Mouse (Mus musculus) cerebellum, adult 8-10 months (tissue): ENCODE results near the gene Raet1e.
"Not testable (repeated sequence)": the region's sequence is repeated elsewhere in the genome, so short reads cannot be mapped to it uniquely, and the experiment has no call there.

Experiments
- DNase-seq: peaks from one replicate; pipeline ENCODE4 v3.0.0; 2022

The Raet1e gene

DNA sequence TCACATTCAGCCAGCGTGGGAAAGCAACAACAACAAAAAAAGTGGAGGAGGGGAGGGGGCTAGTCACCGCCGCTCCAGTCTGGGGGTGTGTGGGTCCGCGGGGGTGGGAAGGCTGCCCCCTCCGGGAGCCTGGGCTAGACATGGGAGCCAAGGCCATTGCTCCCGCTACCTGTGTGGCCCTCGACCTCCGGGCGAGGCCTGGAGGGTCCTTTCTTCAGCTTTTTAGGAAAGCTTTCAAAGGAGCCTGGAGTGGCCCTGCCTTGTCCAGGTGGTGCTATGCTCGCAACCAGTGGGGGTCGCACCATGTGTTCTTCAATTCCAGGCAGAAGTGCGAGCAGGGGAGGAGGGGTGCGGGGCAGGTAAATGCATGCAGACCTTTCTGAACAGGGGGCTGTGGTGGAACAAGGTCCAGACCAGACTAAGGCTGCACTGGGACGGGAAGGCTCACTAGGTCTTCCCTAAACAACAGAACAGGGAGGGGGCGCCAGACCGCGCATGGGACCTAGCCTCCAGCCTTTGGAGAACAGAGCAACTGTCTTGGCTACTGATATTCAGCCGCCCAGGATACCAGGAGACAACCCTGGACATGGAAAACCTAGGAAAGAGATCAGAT, 116.2 kb downstream of the Raet1e start:
- no peak for DNase-seq

DNA sequence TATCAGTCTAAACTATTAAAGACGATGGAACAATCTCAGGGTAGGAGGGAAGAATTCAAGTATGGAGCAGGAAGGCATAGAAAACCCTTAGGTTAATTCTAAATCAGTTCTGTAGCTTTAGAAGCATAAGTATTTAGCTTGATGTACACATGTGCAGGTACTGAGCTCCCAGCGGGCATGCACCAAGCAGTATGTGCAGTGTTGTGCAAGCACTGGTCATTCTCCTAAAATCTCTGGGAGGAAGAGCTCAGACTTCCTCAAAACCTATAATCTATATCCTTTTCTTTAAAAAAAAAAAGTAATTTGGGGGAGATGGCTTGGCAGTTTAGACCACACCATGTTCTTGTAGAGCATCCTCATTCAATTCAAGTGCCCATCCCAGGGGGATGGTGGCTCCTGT, 120.1 kb downstream of the Raet1e start:
- not testable (repeated sequence) for DNase-seq

DNA sequence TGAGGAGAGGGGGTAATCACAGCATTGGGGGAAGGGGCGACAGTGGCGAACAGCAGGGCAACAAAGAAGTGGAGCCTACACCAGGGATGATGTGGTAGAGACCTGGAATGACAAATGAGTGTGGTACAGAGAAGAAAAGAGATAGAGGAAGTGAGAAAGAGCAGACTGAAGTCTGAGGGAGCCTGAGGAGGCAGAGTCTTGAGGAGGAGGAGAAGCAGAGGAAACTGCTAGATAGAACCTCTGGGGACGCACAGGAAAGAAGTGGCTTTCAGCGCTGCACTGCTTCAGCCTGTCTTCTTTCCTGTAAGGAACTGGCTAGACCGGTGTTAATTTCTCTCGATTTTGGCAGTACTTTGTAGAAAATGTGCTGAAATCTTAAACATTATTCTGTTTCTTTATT, 124.4 kb downstream of the Raet1e start:
- DNase-seq: no peak

DNA sequence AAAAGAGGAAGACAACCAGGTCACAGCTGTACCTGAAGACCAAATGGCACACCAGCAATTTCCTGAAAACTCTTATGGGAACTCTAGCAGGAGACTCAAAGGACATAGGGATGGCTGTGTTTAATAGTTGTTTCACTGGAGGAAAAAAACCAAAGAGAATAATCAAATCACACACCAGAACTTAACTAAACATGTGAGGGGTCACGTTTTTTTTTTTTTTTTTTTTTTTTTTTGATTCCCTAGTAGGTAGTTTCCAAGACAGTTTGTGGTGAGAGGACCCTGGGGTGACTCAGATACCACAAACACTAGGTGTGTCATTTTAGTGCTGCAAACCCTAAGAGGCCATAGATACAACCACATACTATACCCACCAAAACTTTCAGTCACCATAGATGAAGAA, 137.3 kb downstream of the Raet1e start:
- DNase-seq: no peak

DNA sequence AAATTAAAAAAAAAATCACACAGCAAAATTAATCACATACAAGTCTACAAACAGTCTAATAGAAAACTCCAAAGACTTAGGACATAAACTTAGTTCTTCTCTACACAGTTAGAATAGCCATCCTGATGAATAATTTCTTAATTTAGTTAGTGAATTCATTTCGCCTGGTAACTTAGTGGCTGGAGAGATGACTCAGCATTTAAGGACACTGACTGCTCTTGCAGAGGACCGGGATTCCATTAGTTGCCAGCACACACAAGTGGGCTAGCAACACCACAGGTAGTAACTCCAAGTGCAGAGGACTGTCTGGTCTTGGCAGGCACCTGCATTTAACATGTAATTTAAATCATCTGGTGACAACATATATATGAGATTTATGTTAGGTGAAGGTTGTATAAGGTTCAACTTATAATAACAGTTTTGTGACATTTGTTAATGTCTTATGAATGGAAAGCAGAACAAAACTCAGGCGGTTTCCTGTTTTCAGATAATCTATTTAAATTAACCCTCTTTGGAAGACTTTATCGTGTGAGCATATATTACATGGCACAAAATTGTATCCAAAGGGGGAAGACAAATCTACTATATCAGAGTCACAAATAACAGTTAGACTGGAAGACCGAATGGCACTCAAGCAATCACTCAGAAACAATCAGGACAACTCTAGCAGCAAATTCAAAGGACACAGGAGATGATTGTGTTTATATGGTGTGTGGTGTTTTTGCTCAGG, 138.8 kb downstream of the Raet1e start:
- no peak for DNase-seq

DNA sequence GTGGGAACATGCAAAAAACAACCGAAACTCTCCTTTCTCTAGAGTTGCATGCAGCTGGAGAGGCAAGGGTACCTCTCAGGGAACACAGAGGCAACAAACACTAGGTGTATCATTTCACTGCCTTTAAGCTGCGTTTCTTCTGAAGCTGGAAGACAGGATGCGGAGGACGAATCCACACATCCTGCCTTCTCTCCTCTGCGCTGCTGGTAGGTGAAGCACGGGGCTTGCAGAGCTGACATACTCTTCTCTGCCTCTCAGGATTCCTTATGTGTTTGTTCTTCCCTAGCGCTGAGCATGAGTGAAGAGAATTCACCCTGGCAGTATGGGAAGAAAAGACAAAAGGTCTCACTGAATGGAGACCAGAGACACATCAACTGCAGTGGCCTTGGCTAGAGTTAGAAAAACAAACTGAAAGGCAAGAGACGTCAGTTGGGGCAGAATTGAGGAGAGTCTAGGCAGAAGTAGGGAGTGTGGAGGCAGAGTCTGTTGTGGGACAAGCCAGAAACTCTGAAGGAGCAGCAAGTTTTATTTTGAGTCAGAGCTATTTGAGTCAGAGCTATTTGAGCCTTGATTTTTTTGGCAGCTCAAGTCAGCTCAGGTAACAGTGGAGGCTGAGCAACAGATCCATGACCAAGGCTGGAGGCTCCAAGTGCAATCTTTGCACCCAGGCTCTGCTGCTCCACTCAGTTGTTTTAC, 139.5 kb downstream of the Raet1e start:
- DNase-seq: no peak

DNA sequence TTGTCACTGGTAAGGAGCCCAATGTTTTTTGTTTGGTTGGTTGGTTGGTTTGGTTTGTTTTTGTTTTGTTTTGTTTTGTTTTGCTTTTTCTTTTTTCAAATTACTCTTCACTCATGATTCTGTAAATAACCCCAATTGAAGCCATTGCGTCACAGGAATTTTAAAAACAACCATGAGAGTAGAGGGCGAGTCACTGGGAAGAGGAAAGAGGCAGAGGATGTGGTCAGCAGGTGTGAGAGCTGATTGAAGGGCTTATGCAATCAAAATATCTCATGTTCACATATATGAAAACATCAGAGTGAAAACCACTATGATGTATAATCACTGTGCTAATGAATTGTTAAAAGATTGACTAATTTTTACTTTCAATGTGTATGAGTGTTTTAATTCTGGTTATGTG, 141.0 kb downstream of the Raet1e start:
- DNase-seq: no peak

DNA sequence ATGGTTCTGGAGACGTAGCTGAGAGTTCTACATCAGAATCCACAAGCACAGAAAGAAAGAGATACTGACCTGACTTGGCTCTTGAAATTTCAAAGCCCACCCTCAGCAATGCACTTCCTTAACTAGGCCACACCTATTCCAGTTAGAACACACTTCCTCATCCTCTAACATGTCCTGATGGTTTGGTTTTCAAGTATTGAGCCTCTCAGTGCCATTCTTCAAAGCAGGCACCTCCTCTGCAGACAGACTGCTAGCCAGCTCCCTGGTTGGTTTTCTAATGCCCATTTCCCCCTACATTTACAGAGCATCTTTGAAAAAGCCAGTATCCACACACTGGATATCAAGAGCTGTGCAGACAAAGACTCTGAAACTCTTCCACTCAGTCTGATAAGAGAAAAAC, 143.3 kb downstream of the Raet1e start:
- no peak for DNase-seq

DNA sequence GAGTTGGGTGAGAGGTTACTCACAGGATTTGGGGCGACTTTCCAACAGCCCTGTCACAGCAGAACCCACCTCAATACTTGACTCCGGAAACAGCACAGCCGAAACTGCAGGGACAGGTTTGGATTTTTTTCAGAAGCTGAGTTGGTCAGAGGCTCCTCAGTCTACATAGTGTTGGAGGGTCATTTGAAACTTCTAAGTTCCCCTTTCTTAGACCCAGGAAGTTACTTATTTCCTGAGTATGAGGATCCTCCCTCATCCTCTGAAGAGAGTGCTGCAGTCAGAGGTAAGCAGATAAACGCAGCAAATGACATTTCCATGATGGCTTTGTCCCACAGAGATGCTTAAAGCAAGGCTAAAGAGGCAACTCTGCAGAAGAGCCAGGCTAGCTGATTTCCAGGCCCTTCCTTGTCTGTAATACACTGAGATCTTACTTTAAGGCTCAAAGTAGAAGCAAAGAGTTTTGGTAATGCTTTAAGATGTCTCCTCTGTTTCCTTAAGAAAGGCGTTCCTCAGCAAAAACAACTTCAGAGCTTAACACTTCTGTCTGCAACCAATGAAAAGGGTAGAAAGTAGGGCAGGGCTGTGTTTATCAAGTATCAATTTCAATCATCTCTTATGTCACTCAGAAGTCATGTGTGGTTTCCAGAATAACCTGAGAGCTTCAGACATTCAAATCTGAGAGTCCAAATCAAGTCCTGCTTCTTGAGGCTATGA, 144.1 kb downstream of the Raet1e start:
- DNase-seq: no peak

DNA sequence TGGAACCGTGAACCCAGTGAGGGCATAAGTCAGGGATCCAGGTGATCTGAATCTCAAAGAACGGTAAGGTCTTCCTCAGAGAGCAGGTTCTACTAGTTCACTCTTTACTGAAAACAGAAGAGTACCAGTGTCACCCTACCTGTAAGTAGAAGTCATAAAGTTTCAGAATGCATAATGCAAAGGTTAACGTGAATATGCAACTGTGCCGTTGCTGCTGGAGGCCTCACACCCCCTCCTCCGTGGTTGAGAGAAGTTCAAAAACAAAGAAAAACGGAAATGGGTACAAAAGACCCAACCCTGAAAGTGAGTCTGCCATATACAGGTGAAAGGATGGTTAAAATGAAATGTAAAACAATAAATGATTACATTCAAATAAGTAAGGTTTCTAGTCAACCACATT, 145.4 kb downstream of the Raet1e start:
- no peak for DNase-seq

DNA sequence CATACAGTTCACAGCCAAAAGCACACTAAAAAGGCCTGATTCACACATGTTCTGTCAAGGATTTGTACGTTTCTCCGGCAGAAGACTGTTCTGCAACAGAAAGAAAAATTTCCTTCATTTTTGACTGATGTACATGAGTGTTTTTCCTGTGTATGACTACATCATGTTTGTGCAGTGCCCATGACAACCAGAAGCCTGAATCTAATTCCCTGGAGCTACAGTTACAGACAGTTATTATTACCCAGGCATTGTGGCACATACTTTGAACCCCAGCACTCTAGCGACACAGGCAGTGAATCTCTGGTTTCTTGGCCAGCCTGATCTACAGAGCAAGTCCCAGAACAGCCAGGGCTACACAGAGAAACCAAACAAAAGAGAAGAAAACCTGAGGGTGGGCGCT, 147.4 kb downstream of the Raet1e start:
- no peak for DNase-seq

DNA sequence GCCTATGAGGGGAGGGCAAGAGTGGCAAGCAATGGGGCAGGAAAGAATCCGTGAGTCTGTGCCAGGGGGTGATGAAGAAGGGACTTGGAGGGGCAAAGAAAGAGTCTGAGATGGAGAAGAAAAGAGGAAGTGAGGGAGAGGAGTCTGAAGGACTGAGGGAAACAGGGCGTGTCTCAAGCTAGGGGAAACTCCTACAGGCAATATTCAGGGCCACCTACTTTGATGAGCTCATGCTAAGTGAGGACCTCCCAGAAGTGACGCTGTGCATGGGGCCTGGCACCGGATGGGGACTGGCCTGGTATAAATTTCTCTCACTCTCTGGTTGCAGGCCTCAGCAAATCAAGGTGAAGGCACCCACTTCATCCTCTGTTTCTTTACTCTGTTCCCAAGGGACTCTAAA, 148.1 kb downstream of the Raet1e start:
- no peak for DNase-seq

DNA sequence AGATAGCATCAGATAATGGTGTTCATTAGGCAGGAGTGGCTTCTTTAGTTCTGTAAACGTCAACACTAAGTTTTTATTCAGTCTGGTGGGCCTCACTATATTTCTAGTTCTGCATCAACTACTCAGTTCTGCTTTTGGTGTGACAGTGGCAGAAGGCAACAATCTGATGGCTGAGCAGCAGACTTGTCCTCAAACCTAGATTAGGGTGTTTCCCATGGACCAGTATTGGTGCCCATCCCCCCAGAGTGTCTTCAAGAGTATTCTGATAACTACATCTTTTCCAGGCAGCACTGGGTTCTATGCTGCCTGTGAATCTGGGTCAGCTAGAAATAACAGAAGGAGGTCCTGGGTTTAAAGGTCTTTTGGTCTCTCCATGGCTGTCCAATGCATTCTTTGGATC, 149.9 kb downstream of the Raet1e start:
- no peak for DNase-seq

DNA sequence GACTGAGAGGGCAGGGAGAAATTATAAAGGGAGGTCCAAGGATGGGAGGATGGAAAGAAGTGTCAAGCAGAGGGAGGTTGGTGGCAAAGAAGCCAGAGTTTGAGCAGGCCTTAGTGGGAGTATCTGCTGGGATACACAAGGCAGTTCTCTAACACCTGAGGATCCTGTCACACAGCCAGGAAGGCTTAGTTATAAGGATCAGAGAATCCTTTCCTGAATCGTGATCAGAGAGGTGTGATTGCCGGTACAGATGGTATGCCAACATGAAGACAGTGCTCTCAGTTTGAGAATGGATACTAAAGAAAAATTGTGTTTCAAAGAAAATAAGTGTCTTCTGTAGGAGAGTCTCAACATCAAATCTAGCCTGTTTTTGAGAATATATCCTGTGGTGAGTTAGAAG, 164.5 kb downstream of the Raet1e start:
- no peak for DNase-seq

DNA sequence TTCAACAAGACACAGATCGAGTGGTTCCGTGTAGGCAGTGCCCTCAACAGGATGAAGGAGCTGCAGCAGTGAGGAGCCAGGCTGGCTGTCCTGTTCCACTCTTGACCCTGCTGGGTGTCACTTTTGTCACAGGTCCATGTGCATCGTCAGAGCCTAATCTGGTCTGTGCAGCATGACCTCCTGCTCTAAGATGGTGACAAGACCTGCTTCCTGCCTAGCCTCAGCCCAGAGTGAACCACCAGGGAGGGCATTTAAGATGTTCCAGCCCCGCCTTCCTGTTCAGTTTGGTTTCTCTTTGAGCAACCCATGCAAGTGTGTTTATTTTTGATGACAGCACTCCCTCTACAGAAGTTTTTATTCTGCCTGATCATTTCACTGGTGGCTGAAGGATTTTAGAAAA, 187.4 kb downstream of the Raet1e start:
- DNase-seq: not testable (repeated sequence)

DNA sequence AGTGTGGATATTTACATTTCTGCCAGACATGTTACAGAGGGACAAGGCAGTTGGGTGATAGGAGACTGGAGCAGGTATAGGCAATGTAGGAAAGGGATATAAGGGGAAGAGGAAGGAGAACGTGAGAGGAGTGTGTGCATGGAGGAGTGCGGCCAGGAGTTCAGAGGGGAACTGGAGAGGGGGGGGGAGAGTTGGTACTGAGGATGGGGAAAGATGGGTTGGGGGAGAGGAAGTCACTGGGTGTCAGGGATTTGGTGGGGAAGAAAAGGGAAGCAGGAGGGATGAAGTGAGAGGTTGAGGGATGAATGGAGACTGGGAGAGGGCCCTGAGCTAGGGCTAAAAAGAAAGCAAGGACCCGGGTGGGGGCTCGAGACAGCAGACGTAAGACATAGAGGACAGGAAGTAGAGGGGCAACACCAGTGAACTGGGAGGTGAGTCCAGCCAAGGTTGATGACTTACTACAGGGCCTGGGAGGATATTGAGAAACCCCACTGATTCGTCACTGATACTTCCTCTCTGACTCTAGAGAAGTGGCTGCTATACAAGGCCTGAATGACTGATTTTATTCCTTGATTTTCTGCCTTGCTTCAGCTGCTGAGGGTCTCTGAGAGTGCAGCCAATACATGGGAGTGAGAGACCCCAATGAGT, 195.3 kb downstream of the Raet1e start:
- not testable (repeated sequence) for DNase-seq

DNA sequence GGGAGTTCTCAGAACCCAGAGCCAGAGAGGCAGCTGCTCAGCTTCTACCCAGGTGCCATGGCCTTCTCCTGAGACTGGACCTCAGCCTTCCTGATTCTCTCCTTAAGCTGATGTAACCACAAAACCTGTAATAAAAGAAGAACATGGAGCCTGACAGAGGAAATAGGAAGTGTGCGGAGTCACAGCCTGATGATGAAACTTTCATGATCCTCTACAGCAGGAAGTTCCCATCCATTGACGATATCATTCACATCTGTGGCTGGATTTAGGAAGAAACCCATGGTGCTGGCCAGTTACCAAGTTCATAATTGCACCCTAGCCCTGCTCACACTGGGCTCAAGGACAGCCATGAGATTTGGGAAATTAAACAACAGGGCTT, 195.8 kb downstream of the Raet1e start:
- DNase-seq: not testable (repeated sequence)

DNA sequence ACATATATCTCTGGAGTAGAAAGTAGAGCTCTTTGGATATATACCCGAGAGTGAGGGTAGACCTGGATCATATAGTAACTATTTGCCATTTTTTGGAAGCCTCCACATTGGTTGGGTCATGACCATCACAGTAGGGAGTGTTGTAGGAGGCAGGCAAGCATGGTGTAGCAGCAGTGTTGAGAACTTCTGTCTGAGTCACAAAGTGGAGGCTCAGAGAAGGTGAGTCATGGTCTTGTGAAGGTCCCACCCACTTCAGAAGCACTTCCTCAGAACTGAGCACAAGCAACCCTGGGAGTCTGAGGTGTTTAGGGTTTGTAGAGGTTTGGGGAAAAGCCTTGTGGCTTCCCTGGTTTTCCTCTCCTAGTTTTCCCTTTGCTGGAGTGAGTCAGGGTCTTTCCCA, 199.0 kb downstream of the Raet1e start:
- DNase-seq: not testable (repeated sequence)

DNA sequence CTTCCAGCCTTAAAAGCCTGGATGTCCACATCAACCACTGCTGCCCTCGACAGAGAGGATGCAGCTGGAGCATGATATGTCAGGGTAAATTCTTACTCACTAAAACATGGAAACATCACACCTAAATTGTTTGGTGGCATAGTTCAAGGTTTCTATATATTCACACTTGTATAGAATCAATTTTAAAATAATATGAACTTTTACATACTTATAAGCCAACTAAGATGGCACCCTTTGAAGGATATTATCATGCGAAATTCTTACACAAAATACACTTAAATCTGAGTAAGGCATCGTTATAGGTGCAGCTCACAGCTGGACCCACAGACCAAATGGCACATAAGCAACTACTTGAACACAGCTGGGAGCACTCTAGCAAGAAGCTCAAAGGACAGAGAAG, 201.9 kb downstream of the Raet1e start, which contains the start of gene Raet1d:
TSS of gene Raet1d (plus strand) at position 301 of the 400 bp plus-strand sequence.
- DNase-seq: not testable (repeated sequence)

DNA sequence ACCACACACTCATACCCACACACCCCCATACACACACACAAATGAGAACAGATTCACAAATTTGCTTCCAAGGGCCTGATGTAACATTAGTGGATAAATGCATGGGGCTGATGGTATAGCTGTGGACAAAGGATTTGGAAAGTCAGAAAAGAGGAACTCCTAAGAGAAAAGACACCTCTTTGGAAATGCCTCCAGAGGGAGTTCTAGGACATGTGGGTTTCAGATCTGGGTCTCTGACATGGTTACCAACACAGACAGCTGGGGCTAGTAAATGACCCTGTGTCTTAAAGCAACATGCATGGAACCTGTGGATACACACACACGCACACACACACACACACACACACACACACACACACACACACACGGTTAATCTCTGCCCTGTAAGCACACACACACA, 202.6 kb downstream of the Raet1e start:
- DNase-seq: not testable (repeated sequence)

DNA sequence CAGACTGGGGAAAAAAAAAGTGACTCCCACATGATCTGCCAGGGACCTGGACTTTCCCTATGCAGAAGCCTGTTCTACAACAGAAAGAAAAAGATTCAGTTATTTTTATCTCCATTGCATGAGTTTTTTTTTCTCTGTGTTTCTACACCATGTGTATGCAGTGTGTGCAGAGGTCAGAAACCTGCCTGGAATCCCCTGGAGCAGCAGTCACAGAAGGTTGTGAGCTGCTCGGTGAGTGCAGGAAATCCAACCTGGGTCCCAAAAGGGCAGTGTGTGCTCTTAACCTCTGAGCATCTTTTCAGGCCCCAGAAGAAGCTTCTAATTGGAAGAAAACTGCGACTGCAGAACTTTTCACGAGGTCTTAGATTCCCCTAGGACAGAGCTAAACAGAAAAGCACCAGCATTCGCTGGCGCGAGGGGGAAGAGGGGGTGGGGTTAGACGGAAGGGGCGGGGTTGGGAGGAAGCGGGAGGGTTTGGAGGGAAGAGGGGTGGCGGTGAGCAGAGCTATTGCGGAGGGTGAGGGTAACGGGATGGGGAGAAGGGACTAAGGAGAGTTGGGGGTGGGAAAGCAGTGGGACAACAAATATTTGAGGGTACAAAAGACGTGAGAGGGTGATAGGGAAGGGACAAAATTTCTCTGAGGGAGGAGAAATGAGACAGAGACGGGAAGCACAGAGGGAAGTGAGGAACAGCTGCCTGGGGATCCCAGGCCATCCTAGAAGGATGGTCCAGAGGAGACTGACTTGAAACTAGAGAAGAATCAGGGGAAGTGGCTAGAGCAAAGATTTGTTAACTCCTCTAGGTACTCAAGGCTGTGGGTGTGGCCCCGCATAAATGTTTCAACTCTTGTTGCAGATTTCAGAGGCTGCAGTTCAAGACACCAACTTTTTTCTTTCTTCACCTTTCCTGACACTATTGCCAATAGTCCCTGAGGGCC, 203.3 kb downstream of the Raet1e start:
- DNase-seq: not testable (repeated sequence)

DNA sequence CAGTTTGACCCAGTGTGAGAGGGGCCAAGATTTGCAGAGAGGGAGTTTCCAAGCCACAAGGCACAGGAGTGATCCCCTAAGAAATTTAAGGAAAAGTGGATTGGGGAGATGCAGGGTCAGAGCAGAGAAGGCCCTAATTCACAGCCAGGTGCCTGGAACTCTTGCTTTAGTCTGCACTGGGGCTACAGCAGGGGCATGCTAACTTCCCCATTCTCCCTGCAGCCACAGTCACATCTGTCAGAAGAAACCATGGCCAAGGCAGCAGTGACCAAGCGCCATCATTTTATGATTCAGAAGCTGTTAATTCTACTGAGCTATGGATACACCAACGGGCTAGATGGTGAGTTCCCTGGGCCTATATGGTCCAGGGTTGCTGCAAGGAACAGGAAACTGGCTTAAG, 204.1 kb downstream of the Raet1e start:
- DNase-seq: not testable (repeated sequence)
